Mouse (Mus musculus) urinary bladder, postnatal 25 days (tissue): ENCODE data around the gene Tbc1d1.
A peak's percentile ranks its signal among the peaks of the same experiment; 100 is the strongest.
"Not testable (repeated sequence)": the region's sequence is repeated elsewhere in the genome, so short reads cannot be mapped to it uniquely, and the experiment has no call there.

Source experiments
- DNase-seq: peaks from one replicate; pipeline ENCODE4 v3.0.0; 2022; ENCODE audit warnings: low spot score

Gene Tbc1d1

GRCm38 (mm10) chr5:64314288-64315052 is 158.4 kb downstream of the Tbc1d1 start:
- no peak for DNase-seq

- no peak for DNase-seq
Observed at GRCm38 (mm10) chr5:64315088-64315487, 159.0 kb downstream of the Tbc1d1 start.

GRCm38 (mm10) chr5:64323286-64323685 is 167.2 kb downstream of the Tbc1d1 start:
- DNase-seq, result no peak

- DNase-seq, result no peak
Observed at GRCm38 (mm10) chr5:64324353-64324752, 168.2 kb downstream of the Tbc1d1 start.

- DNase-seq, result no peak
Observed at GRCm38 (mm10) chr5:64324920-64325319, 168.8 kb downstream of the Tbc1d1 start.

GRCm38 (mm10) chr5:64325741-64326355 is 169.7 kb downstream of the Tbc1d1 start:
- DNase-seq, result no peak

- DNase-seq, result peak; percentile 41
Observed at GRCm38 (mm10) chr5:64326427-64327181, 170.5 kb downstream of the Tbc1d1 start.

- DNase-seq, result no peak
Observed at GRCm38 (mm10) chr5:64327212-64327902, 171.3 kb downstream of the Tbc1d1 start.

GRCm38 (mm10) chr5:64336767-64337408 is 180.8 kb downstream of the Tbc1d1 start:
- peak; percentile 35 for DNase-seq

- DNase-seq, result not testable (repeated sequence)
Observed at GRCm38 (mm10) chr5:64338795-64339194, 182.7 kb downstream of the Tbc1d1 start.

GRCm38 (mm10) chr5:64340366-64340765 is 184.3 kb downstream of the Tbc1d1 start:
- no peak for DNase-seq

- no peak for DNase-seq
Observed at GRCm38 (mm10) chr5:64341671-64342070, 185.6 kb downstream of the Tbc1d1 start.

GRCm38 (mm10) chr5:64342138-64342537 is 186.0 kb downstream of the Tbc1d1 start:
- DNase-seq, result no peak

GRCm38 (mm10) chr5:64343972-64344700 is 188.0 kb downstream of the Tbc1d1 start:
- no peak for DNase-seq

- no peak for DNase-seq
Observed at GRCm38 (mm10) chr5:64345181-64345735, 189.2 kb downstream of the Tbc1d1 start.

GRCm38 (mm10) chr5:64345761-64346160 is 189.7 kb downstream of the Tbc1d1 start:
- DNase-seq, result no peak

- DNase-seq, result no peak
Observed at GRCm38 (mm10) chr5:64346343-64346885, 190.3 kb downstream of the Tbc1d1 start.

- DNase-seq, result no peak
Observed at GRCm38 (mm10) chr5:64348166-64348565, 192.1 kb downstream of the Tbc1d1 start.

- no peak for DNase-seq
Observed at GRCm38 (mm10) chr5:64348780-64349179, 192.7 kb downstream of the Tbc1d1 start.

- no peak for DNase-seq
Observed at GRCm38 (mm10) chr5:64351968-64352367, 195.9 kb downstream of the Tbc1d1 start.
